Mouse (Mus musculus): ENCODE measurements around the gene Creg1. TPM values are rescaled to one million over a fixed set of nuclear protein-coding genes. Genes with fewer than 3 reads are reported as not detected.

Gene Creg1
- total and polyA plus RNA-seq, 2 experiments from 2014 or later: 29.1 to 62.1 TPM

DNA sequence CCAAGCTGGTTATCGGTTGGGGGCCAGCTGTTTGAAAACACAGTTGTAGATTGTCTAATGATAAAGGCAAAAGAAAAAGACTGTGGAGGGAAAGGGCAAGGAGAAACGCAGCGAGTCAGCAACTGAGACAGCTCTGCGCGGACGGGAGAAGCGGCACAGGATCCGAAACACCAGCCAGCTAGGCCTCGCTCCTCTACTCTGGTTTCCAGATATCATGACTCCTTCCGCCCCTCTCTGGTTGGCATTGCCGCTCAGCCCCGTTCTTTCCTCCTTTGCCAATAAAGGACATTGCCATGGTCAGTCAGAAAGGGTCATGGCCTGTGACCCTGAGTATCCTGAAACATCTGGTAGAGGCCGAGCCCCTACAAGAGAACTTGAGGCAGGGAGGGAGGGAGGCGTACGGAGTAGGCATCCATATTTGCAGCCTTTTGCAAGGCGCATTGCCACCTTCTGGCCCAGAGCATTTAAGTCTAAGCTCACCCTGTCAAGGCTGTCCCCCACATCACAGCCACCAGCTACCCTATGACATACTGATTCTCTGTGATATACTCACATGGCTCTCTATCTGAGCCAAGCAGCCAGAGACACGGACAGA is 25.6 kb downstream of the Creg1 start:
- no peaks in the 10 kb centered on the region for H3K4me1 ChIP-seq (ENCODE audit: control insufficient read depth, insufficient read depth)
- H3K27ac ChIP-seq (ENCODE audit: low read depth): no peak overlapping the region; the same call in 1 of the 2 replicates
- H3K9me3 ChIP-seq (replicated peaks; ENCODE audit: control insufficient read depth, low read length): no peaks in the 10 kb centered on the region
- DNase-seq (ENCODE audit: low spot score) (no peak), ATAC-seq (ENCODE audit: insufficient read depth, low read depth) (no peak)
- TF ChIP-seq EP300 (IDR thresholded peaks at IDR 0.05; ENCODE audit: low read depth) (no peak), CTCF (IDR thresholded peaks at IDR 0.05; ENCODE audit: low read depth) (no peak)
- no peaks in the 10 kb centered on the region for H3K36me3 ChIP-seq (replicated peaks; ENCODE audit: control insufficient read depth, insufficient read depth, low read length)
- H3K9ac ChIP-seq (replicated peaks; ENCODE audit: low read depth, low read length): no peak overlapping the region; the same call in 1 of the 2 replicates
- peak overlapping the region; percentile 30; the same call in 1 of the 2 replicates for H3K4me3 ChIP-seq (ENCODE audit: low read depth, low read length)
- 85% methylated on average over 17 of the region's 17 CpGs for WGBS
- H3K4me2 ChIP-seq (ENCODE audit: low read depth, low read length): no peak overlapping the region; the same call in 1 of the 2 replicates
- H3K27me3 ChIP-seq (ENCODE audit: control insufficient read depth, insufficient read depth, low read length): no peaks in the 10 kb centered on the region

GRCm38 (mm10) chr1:165789963-165790362 is 26.4 kb downstream of the Creg1 start:
- H3K4me3 ChIP-seq (ENCODE audit: low read depth, low read length): peak overlapping the region; percentile 30; the same call in 1 of the 2 replicates
- ATAC-seq (ENCODE audit: insufficient read depth, low read depth): no peak
- H3K4me1 ChIP-seq (ENCODE audit: control insufficient read depth, insufficient read depth): no peaks in the 10 kb centered on the region
- TF ChIP-seq EP300 (IDR thresholded peaks at IDR 0.05; ENCODE audit: low read depth) (no peak), CTCF (IDR thresholded peaks at IDR 0.05; ENCODE audit: low read depth) (no peak)
- no peak overlapping the region for H3K9ac ChIP-seq (replicated peaks; ENCODE audit: low read depth, low read length)
- WGBS: 84% methylated on average over 6 of the region's 6 CpGs
- DNase-seq (ENCODE audit: low spot score): no peak
- peak overlapping the region; percentile 21; the same call in 1 of the 2 replicates for H3K4me2 ChIP-seq (ENCODE audit: low read depth, low read length)
- H3K27ac ChIP-seq (ENCODE audit: low read depth): no peak overlapping the region
- H3K9me3 ChIP-seq (replicated peaks; ENCODE audit: control insufficient read depth, low read length): no peaks in the 10 kb centered on the region
- H3K27me3 ChIP-seq (ENCODE audit: control insufficient read depth, insufficient read depth, low read length): no peaks in the 10 kb centered on the region
- H3K36me3 ChIP-seq (replicated peaks; ENCODE audit: control insufficient read depth, insufficient read depth, low read length): no peaks in the 10 kb centered on the region

DNA sequence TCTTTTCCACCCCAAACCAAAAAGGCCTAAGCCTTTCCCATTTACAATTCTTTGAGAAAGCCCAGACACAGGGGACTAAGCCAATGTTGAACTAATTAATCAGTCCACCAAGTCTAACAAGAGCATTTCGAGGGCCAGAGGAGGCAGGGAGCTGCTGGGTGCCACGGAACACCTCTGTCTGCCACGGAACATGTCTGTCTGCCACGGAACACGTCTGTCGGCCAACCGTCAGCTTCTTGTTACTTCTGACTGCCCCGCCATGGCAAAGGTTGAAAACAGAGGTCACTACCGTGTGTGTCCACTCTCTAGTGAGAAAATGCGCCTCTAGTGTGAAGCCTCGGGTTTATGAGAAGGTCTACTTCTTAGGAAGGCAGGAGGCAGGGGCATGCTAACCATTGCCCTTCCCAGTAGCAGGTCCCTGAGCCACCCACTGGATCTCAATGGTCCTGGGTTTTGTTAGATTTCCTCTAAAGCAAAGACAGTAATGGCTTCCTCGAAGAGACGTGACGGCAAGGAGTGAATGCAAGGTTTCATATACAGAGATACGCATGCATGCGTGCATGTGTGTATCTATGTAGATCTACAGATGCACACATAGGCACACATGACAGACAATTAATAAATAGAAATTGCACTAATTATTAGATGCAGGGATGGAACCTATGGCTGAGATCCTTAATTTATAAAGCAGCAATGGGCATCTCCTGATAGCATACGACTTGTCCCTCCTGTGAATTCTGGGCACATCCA is 27.1 kb downstream of the Creg1 start:
- ATAC-seq (ENCODE audit: insufficient read depth, low read depth): no peak
- TF ChIP-seq EP300 (IDR thresholded peaks at IDR 0.05; ENCODE audit: low read depth): no peak
- no peak for TF ChIP-seq CTCF (IDR thresholded peaks at IDR 0.05; ENCODE audit: low read depth)
- H3K4me3 ChIP-seq (ENCODE audit: low read depth, low read length): no peak overlapping the region
- H3K27ac ChIP-seq (ENCODE audit: low read depth): no peak overlapping the region
- no peak overlapping the region for H3K9ac ChIP-seq (replicated peaks; ENCODE audit: low read depth, low read length)
- no peaks in the 10 kb centered on the region for H3K9me3 ChIP-seq (replicated peaks; ENCODE audit: control insufficient read depth, low read length)
- H3K27me3 ChIP-seq (ENCODE audit: control insufficient read depth, insufficient read depth, low read length): no peaks in the 10 kb centered on the region
- no peaks in the 10 kb centered on the region for H3K4me1 ChIP-seq (ENCODE audit: control insufficient read depth, insufficient read depth)
- no peak for DNase-seq (ENCODE audit: low spot score)
- no peak overlapping the region; the same call in 1 of the 2 replicates for H3K4me2 ChIP-seq (ENCODE audit: low read depth, low read length)
- WGBS: 90% methylated on average over 17 of the region's 17 CpGs
- no peaks in the 10 kb centered on the region for H3K36me3 ChIP-seq (replicated peaks; ENCODE audit: control insufficient read depth, insufficient read depth, low read length)

DNA sequence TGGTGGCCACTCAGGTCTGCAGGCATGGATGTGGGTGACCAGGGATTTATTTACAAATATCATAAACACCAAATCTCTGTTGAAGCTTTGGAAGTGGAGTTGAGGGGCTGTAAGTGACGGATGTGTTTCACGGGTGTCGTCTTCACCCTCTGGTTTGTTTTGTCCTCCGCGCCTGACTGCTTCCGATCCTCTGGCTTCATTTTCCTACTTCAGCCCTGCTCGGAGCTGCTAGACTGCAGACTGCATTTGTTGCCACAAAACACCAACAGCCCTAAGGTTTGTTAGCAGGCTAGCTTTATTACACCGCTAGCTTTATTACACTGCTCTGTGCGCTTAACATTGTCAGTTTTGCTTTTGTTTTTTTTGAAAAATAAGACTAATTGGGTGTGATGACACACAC is 27.9 kb downstream of the Creg1 start:
- Histone ChIP-seq H3K27me3 (ENCODE audit: control insufficient read depth, insufficient read depth, low read length) (no peaks in the 10 kb centered on the region), H3K9ac (replicated peaks; ENCODE audit: low read depth, low read length) (no peak overlapping the region), H3K4me2 (ENCODE audit: low read depth, low read length) (no peak overlapping the region), H3K36me3 (replicated peaks; ENCODE audit: control insufficient read depth, insufficient read depth, low read length) (no peaks in the 10 kb centered on the region), H3K4me1 (ENCODE audit: control insufficient read depth, insufficient read depth) (no peaks in the 10 kb centered on the region), H3K9me3 (replicated peaks; ENCODE audit: control insufficient read depth, low read length) (no peaks in the 10 kb centered on the region), H3K4me3 (ENCODE audit: low read depth, low read length) (no peak overlapping the region), H3K27ac (ENCODE audit: low read depth) (no peak overlapping the region)
- DNase-seq (ENCODE audit: low spot score) (no peak), ATAC-seq (ENCODE audit: insufficient read depth, low read depth) (no peak)
- WGBS: 92% methylated on average over 9 of the region's 9 CpGs
- no peak for TF ChIP-seq CTCF (IDR thresholded peaks at IDR 0.05; ENCODE audit: low read depth)
- TF ChIP-seq EP300 (IDR thresholded peaks at IDR 0.05; ENCODE audit: low read depth): no peak

- Histone ChIP-seq H3K4me3 (ENCODE audit: low read depth, low read length) (no peak overlapping the region), H3K4me1 (ENCODE audit: control insufficient read depth, insufficient read depth) (no peaks in the 10 kb centered on the region), H3K27me3 (ENCODE audit: control insufficient read depth, insufficient read depth, low read length) (no peaks in the 10 kb centered on the region), H3K9me3 (replicated peaks; ENCODE audit: control insufficient read depth, low read length) (no peaks in the 10 kb centered on the region), H3K36me3 (replicated peaks; ENCODE audit: control insufficient read depth, insufficient read depth, low read length) (no peaks in the 10 kb centered on the region), H3K27ac (ENCODE audit: low read depth) (peak overlapping the region; percentile 9; the same call in 1 of the 2 replicates), H3K4me2 (ENCODE audit: low read depth, low read length) (no peak overlapping the region), H3K9ac (replicated peaks; ENCODE audit: low read depth, low read length) (no peak overlapping the region)
- ATAC-seq (ENCODE audit: insufficient read depth, low read depth): no peak
- 76% methylated on average over 11 of the region's 11 CpGs for WGBS
- TF ChIP-seq CTCF (IDR thresholded peaks at IDR 0.05; ENCODE audit: low read depth) (no peak), EP300 (IDR thresholded peaks at IDR 0.05; ENCODE audit: low read depth) (no peak)
- DNase-seq (ENCODE audit: low spot score): no peak
Measured at GRCm38 (mm10) chr1:165801709-165802310, 38.3 kb downstream of the Creg1 start.

All from heart, postnatal 0 days (tissue).